Mouse (Mus musculus) erythroblast, embryonic 14.5 days (primary cell): ENCODE results near the gene Cd5l. TPM values are rescaled to one million over a fixed set of nuclear protein-coding genes. Genes with fewer than 3 reads are reported as not detected.
"Not testable (repeated sequence)": the region's sequence is repeated elsewhere in the genome, so short reads cannot be mapped to it uniquely, and the experiment has no call there.

ENCODE experiments used
- H3K27me3 ChIP-seq: 2 replicates; pipeline ENCODE4 v1.6.1; 2012; ENCODE audit warnings: inconsistent platforms; ENCODE audit not compliant: control insufficient read depth
- H3K36me3 ChIP-seq: 2 replicates; pipeline ENCODE4 v1.6.1; 2012; ENCODE audit warnings: mild to moderate bottlenecking, inconsistent platforms; ENCODE audit not compliant: control insufficient read depth
- H3K4me1 ChIP-seq: 2 replicates; pipeline ENCODE4 v1.6.1; 2012; ENCODE audit warnings: inconsistent platforms; ENCODE audit not compliant: control insufficient read depth
- H3K4me3 ChIP-seq: replicated peaks from 2 replicates; pipeline ENCODE3; 2012; ENCODE audit warnings: moderate library complexity, mild to moderate bottlenecking, inconsistent platforms
- H3K9me3 ChIP-seq: 2 replicates; pipeline ENCODE4 v1.6.1; 2012; ENCODE audit warnings: low read length, inconsistent platforms, mixed read lengths; ENCODE audit not compliant: control insufficient read depth
- GATA1 ChIP-seq: IDR thresholded peaks from 2 replicates; pipeline ENCODE4 v1.6.1; 2012; ENCODE audit warnings: low read length, inconsistent platforms, mixed read lengths
- TAL1 ChIP-seq: IDR thresholded peaks from 3 replicates; pipeline ENCODE4 v1.6.1; 2012; ENCODE audit warnings: low read length, inconsistent platforms, mixed read lengths
- polyA plus RNA-seq: library from polyadenylated mRNA; stranded (reverse); fragments of >175 nt; gene quantifications from 2 replicates; pipeline ENCODE4 v1.2.3, GENCODE M21; 2012

Gene Cd5l
- polyA plus RNA-seq, 1 experiment, result 0.42 TPM

DNA sequence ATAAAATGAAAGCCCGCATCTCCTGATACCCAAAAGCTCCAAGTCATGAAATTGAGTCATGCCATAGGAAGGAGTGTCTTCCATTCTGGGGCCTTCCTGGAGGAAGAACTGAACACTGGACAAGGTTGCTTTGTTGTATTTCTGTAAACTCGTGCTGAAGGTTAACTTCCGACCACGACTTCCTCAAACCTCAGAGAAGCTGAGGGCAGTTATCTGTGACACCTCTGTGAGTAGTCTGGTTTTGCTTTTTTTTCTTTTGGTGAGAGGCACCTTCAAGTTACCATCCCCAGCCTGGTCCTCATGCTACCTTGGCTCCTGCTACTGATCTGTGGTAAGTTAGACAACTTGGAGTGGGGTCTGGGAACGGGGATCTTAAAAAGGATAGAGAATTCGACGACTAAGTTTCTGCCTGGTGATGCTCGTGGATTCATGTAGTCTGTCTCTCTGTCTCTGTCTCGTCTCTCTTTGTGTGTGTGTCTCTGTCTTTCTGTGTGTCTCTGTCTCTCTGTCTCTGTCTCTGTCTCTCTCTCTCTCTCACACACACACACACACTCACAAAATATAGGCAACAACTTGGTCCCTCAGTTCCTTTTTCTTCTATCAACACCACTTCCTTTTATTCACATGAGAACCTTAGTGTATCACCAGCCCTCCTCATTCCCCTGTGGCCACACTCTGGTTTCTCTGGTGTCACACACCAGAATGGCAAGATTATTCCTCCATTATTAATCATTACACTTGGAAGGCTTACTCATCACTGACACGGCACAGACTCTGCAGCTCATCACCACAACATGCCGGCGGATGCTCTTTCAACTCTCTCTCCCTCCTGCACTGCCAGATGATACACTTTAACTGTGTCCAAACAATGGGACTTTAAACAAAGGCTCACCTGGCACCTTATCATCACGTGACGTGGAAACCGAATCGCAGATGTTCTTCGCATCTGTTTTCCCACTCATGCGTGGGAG is 18.8 kb downstream of the Cd5l start, which contains the start of gene Fcrl1:
Fcrl1 (plus strand) TSS at position 193 of the 971 bp plus-strand sequence.
- no peaks in the 10 kb centered on the region for H3K27me3 ChIP-seq
- no peak within 1 kb of the TSS for H3K4me3 ChIP-seq
- no peaks in the 10 kb centered on the region for H3K36me3 ChIP-seq
- no peaks in the 10 kb centered on the region for H3K9me3 ChIP-seq
- H3K4me1 ChIP-seq, result no peaks in the 10 kb centered on the region
- TF ChIP-seq GATA1 (no peak), TAL1 (no peak)

DNA sequence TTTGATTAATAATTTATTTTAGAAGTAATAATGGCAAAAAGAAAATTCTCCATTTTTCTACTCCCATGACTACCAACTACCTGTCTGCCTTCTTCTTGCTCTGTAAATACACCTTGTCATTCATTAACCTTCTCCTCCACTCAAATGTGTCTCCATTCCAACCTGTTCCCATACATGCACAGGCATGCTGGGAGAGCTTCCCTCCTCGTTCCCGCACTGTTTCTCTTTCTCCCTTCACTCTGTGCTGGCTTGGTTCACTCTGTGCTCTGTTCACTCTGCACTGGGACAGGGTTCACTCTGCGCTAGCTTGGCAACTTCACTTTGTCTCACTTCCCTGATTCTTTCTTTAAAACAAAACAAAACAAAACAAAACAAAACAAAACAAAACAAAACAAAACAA is 19.5 kb downstream of the Cd5l start:
- H3K4me1 ChIP-seq, result no peaks in the 10 kb centered on the region
- H3K27me3 ChIP-seq, result no peaks in the 10 kb centered on the region
- TF ChIP-seq TAL1 (no peak), GATA1 (no peak)
- no peaks in the 10 kb centered on the region for H3K36me3 ChIP-seq
- no peak overlapping the region for H3K4me3 ChIP-seq
- no peaks in the 10 kb centered on the region for H3K9me3 ChIP-seq

DNA sequence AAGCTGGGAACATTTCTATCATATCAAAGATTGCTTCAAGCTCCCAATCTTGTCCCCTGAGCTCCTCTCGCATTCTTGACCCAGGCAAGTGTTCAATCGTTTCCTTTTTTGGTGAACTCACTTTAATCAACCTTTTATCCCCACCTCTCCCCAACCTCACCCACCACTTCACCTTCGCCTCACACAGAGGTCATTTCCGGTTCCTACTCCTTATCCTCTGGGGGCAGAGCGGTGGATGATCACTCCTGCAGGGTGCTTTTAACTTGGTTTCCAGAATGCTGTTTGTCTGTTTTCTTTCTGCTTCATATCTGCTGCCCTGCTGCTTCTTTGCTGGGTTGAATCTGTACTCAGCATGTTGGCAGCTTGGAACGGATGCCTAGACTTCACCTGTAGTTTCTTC is 20.0 kb downstream of the Cd5l start:
- no peak overlapping the region for H3K4me3 ChIP-seq
- H3K27me3 ChIP-seq, result no peaks in the 10 kb centered on the region
- H3K4me1 ChIP-seq, result no peaks in the 10 kb centered on the region
- TF ChIP-seq GATA1, result no peak
- TF ChIP-seq TAL1, result no peak
- H3K36me3 ChIP-seq, result no peaks in the 10 kb centered on the region
- no peaks in the 10 kb centered on the region for H3K9me3 ChIP-seq

DNA sequence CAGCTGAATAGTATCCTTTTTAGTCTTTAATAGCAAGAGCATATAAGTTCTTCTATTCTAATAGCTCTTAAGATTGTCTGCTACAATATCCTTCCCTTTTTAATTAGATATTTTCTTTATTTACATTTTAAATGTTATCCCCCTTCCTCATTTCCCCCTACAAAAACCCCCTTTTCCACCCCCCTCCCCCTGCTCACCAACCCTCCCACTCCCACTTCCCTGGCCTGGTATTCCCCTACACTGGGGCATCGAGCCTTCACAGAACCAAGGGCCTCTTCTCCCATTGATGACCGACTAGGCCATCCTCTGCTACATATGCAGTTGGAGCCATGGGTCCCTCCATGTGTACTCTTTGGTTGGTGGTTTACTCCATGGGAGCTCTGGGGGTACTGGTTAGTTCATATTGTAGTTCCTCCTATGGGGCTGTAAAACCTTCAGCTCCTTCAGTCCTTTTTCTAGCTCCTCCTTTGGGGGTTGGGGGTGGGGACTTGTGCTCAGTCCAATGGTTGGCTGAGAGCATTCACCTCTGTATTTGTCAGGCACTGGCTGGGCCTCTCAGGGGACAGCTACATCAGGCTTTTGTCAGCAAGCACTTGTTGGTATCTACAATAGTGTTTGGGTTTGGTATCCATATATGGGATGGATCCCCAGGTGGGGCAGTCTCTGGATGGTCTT is 22.1 kb downstream of the Cd5l start:
- not testable (repeated sequence) for H3K36me3 ChIP-seq, H3K9me3 ChIP-seq, H3K27me3 ChIP-seq, H3K4me1 ChIP-seq, H3K4me3 ChIP-seq

DNA sequence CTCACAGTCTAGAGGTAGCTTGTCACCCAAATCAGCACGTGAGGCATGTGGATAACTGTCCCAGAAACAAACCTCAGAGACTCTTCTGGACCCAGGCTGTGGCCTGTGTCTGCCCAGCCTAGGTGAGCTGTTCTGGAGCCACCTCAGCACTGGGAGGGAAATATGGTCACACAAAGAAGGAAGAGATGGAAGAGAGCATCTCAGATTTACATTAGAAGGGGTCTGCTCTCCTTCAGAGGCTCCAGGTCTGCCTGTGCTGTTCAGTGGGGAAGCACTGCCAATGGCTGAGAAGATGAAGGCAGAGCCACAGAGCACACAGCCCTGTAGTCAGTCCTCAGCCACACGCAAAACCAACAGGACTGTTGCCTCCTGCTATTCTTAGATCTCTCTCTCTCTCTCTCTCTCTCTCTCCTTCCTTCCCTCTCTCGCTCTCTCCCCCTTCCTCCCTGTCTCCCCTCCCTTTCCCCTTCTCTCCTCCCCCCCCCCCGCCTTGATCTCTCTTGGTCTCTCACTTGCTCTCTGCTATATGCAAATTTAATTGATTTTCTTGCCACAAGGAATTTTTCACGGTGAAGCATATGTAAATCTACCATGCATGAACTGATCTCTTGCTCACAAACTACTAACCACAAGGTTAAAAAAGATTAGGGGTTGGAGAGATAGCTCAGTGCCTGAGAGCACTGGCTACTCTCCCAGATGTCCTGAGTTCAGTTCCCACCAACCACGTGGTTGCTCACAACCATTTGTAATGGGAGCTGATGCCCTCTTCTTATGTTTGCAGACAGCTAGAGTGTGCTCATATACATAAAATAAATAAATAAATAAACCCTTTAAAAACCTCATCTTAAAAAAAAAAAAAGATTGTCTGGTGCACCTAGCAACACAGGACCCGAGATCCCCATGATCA is 24.4 kb downstream of the Cd5l start:
- H3K4me3 ChIP-seq, result no peak overlapping the region
- no peaks in the 10 kb centered on the region for H3K9me3 ChIP-seq
- H3K27me3 ChIP-seq, result no peaks in the 10 kb centered on the region
- TF ChIP-seq GATA1, result no peak
- TF ChIP-seq TAL1, result no peak
- H3K36me3 ChIP-seq, result no peaks in the 10 kb centered on the region
- no peaks in the 10 kb centered on the region for H3K4me1 ChIP-seq

DNA sequence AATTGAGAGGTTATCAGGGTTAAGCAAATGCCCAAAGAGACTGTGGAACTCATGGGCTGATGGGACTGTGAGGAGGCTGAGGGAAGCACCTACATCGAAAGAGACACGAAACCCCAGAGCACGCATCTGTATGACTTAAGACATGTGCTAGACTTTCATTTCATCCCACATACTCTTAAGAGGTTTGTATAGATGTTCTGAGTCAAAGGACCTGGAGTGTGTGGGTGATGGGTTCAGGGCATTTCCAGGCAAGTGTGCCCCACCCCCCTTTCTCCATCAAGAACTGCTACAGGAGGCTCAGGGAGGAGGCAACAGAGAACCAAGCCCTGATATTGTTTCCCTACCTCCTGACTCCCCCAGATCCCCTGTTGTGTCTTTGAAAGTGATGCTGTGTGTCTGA is 25.6 kb downstream of the Cd5l start:
- Histone ChIP-seq H3K27me3 (no peaks in the 10 kb centered on the region), H3K36me3 (no peaks in the 10 kb centered on the region), H3K4me1 (no peaks in the 10 kb centered on the region), H3K9me3 (no peaks in the 10 kb centered on the region), H3K4me3 (no peak overlapping the region)
- TF ChIP-seq TAL1, result no peak
- no peak for TF ChIP-seq GATA1

DNA sequence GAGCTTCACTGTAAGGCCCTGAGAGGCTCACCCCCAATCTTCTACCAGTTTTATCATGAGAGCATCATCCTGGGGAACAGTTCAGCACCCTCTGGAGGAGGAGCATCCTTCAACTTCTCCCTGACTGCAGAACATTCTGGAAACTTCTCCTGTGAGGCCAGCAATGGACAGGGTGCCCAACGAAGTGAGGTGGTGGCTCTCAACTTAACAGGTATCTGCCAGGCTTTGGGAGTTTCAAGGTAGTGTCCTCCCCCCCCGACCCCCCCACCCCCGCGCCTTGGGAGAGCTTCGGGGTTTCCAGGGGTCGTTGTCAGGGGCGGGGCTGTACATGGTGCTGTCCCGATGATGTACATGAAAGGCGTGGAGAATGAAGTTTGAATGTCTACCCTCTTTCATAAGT is 27.4 kb downstream of the Cd5l start:
- no peaks in the 10 kb centered on the region for H3K36me3 ChIP-seq
- TF ChIP-seq GATA1 (no peak), TAL1 (no peak)

DNA sequence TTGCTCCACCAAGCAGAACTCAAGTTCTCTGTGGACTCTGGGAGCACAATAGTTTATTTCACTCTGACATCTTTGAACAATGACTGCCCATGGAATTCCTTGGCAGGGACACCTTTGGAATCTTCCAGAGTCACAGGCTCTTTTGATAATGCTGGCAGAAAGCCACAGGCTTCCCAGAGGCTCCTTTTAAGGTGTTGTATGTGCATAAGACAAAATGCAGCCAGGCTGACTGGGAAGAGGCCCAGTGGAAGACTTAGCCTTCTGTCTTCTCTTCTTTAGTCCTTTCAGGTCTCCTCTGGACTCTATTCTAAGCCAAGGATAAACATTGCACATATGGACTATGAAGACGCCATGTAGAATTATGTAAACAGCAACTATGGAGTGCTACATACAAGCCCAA is 33.3 kb downstream of the Cd5l start:
- no peaks in the 10 kb centered on the region for H3K36me3 ChIP-seq

More for the DNA sequence above, 27.4 kb downstream of the Cd5l start:
- no peaks in the 10 kb centered on the region for H3K4me1 ChIP-seq
- no peaks in the 10 kb centered on the region for H3K27me3 ChIP-seq
- H3K4me3 ChIP-seq, result no peak overlapping the region
- H3K9me3 ChIP-seq, result no peaks in the 10 kb centered on the region

More for the DNA sequence above, 33.3 kb downstream of the Cd5l start:
- no peak overlapping the region for H3K4me3 ChIP-seq
- no peaks in the 10 kb centered on the region for H3K4me1 ChIP-seq
- H3K9me3 ChIP-seq, result no peaks in the 10 kb centered on the region
- no peaks in the 10 kb centered on the region for H3K27me3 ChIP-seq
- TF ChIP-seq GATA1 (no peak), TAL1 (no peak)
